Mouse (Mus musculus): ENCODE data around the gene Rab11fip3. TPM values are rescaled to one million over a fixed set of nuclear protein-coding genes. Genes with fewer than 3 reads are reported as not detected.

Rab11fip3 gene
- polyA plus RNA-seq, 1 experiment from 2014 or later: 36.3 TPM

DNA sequence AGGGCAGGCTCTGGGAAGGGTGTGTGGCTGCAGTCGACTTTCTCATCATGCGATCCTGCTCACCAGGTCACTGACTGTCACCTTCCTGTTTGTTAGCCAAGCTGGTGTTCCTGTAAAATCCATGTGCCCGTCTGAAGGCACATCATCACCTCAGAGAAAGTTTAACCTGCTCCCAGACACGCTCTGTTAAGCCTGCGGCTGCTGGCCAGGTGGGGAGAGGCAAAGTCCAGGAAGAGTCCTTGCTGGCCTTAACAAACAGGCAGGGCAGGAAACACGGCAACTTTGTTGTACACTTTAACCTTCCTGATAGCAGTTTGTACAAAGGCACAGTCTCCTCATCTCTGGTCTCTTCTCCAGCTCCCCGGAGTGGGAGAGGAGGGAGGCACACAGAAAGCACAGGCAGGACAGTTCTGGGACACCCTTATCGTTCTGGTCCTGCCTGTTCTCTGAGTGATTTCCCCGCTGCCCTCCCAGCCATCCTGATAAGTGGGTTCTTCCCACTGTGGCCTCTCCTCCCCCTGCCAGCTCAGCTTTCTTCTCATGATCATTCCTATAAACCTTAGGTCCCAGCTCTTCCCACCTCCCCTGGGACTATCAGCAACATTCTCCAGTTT lies 47.5 kb downstream of the Rab11fip3 start:
- Histone ChIP-seq H3K36me3 (peaks cover 9% of the 10 kb centered on the region; the same call in 1 of the 2 replicates), H3K9me3 (no peaks in the 10 kb centered on the region), H3K27ac (replicated peaks) (no peak overlapping the region), H3K4me1 (no peaks in the 10 kb centered on the region), H3K27me3 (no peaks in the 10 kb centered on the region), H3K4me3 (no peak overlapping the region), H3K9ac (replicated peaks) (no peak overlapping the region), H3K4me2 (replicated peaks) (no peak overlapping the region)
- 92% methylated on average over 9 of the region's 9 CpGs for WGBS
- no peak for ATAC-seq (replicated peaks)

GRCm38 (mm10) chr17:26020848-26021347 lies 48.5 kb downstream of the Rab11fip3 start:
- 91% methylated on average over 7 of the region's 7 CpGs for WGBS
- peaks cover 10% of the 10 kb centered on the region; the same call in 1 of the 2 replicates for H3K36me3 ChIP-seq

DNA sequence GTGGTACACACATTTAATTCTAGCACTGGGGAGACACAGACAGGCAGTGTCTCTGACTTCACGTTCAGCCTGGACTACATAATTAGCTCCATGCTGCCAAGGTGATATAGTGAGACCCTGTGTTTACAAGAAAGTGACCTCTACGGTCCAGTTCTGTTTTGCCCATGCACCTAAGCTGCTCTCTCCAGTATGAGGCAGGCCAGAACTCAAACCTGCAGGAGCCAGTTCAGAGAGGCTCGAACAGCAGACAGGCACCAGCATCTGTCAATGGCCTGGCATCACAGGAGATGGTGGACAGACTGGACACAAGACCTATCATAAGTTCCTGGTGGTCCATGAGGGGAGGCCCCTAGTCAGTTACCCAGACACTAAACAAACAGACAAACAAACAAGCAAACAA lies 51.0 kb downstream of the Rab11fip3 start:
- no peaks in the 10 kb centered on the region for H3K27me3 ChIP-seq
- WGBS: 78% methylated on average over 3 of the region's 3 CpGs
- H3K27ac ChIP-seq (replicated peaks): no peak overlapping the region
- no peaks in the 10 kb centered on the region for H3K4me1 ChIP-seq
- no peaks in the 10 kb centered on the region for H3K9me3 ChIP-seq
- no peak overlapping the region for H3K4me2 ChIP-seq (replicated peaks)
- no peak overlapping the region for H3K9ac ChIP-seq (replicated peaks)
- H3K36me3 ChIP-seq: peaks cover 21% of the 10 kb centered on the region
- ATAC-seq (replicated peaks): no peak
- H3K4me3 ChIP-seq: no peak overlapping the region

More at GRCm38 (mm10) chr17:26020848-26021347, 48.5 kb downstream of the Rab11fip3 start:
- no peak for ATAC-seq (replicated peaks)
- no peaks in the 10 kb centered on the region for H3K4me1 ChIP-seq
- no peaks in the 10 kb centered on the region for H3K9me3 ChIP-seq
- no peak overlapping the region for H3K4me3 ChIP-seq
- H3K9ac ChIP-seq (replicated peaks): no peak overlapping the region
- no peak overlapping the region for H3K4me2 ChIP-seq (replicated peaks)
- H3K27me3 ChIP-seq: no peaks in the 10 kb centered on the region
- no peak overlapping the region for H3K27ac ChIP-seq (replicated peaks)

GRCm38 (mm10) chr17:26017949-26018348 lies 51.4 kb downstream of the Rab11fip3 start:
- no peak for ATAC-seq (replicated peaks)
- 93% methylated on average over 5 of the region's 5 CpGs for WGBS
- H3K9ac ChIP-seq (replicated peaks): no peak overlapping the region
- H3K4me1 ChIP-seq: no peaks in the 10 kb centered on the region
- H3K36me3 ChIP-seq: peaks cover 23% of the 10 kb centered on the region
- no peaks in the 10 kb centered on the region for H3K9me3 ChIP-seq
- no peaks in the 10 kb centered on the region for H3K27me3 ChIP-seq
- no peak overlapping the region for H3K4me3 ChIP-seq
- H3K27ac ChIP-seq (replicated peaks): no peak overlapping the region
- H3K4me2 ChIP-seq (replicated peaks): no peak overlapping the region

DNA sequence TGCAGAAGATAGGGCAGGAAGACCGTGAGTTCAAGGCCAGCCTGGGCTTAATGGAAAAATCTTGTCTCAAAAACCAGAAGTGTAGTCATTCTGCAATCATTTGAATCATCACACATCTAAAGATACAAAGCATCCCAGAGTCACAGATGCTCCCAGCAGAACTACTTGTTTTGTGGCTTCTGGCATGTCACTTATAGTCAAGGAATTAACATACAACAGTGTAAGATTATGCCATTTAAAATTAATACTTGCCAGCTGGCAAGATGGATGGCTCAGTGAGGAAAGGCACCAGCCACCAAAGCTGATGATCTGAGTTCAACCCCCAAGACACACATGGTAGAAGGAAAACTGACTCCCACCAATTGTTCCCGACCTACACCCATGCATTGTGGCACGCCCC lies 52.3 kb downstream of the Rab11fip3 start:
- Histone ChIP-seq H3K4me2 (replicated peaks) (no peak overlapping the region), H3K4me3 (no peak overlapping the region), H3K36me3 (peaks cover 27% of the 10 kb centered on the region), H3K27me3 (no peaks in the 10 kb centered on the region), H3K9me3 (no peaks in the 10 kb centered on the region), H3K4me1 (0 out of 2 replicates have a peak, but pooled peaks cover under 1% of the 10 kb centered on the region), H3K27ac (replicated peaks) (no peak overlapping the region), H3K9ac (replicated peaks) (no peak overlapping the region)
- 94% methylated on average over 3 of the region's 3 CpGs for WGBS
- no peak for ATAC-seq (replicated peaks)

DNA sequence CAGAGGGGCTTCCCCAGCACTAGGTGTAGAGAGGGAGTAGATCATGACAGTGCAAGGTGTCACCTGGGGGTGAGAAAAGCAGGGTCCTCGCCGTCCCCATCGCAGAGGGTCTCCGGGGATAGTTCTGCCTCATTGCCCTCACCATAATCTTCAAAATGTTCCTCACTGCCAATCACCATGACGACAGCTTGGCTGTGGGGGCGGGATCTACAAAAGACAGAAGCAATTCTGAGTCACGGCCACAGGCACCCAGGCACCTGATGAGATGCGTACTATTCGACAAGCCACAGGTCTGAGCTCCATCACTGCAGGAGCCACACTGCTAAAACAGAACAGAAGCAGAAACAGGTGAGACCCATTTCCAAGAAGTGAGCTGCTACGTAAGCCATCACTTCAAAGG lies 55.6 kb downstream of the Rab11fip3 start:
- Histone ChIP-seq H3K27me3 (no peaks in the 10 kb centered on the region), H3K9me3 (no peaks in the 10 kb centered on the region), H3K9ac (replicated peaks) (no peak overlapping the region), H3K27ac (replicated peaks) (no peak overlapping the region), H3K36me3 (peaks cover 41% of the 10 kb centered on the region), H3K4me3 (no peak overlapping the region), H3K4me2 (replicated peaks) (no peak overlapping the region), H3K4me1 (0 out of 2 replicates have a peak, but pooled peaks cover 3% of the 10 kb centered on the region)
- 79% methylated on average over 10 of the region's 10 CpGs for WGBS
- ATAC-seq (replicated peaks): no peak

DNA sequence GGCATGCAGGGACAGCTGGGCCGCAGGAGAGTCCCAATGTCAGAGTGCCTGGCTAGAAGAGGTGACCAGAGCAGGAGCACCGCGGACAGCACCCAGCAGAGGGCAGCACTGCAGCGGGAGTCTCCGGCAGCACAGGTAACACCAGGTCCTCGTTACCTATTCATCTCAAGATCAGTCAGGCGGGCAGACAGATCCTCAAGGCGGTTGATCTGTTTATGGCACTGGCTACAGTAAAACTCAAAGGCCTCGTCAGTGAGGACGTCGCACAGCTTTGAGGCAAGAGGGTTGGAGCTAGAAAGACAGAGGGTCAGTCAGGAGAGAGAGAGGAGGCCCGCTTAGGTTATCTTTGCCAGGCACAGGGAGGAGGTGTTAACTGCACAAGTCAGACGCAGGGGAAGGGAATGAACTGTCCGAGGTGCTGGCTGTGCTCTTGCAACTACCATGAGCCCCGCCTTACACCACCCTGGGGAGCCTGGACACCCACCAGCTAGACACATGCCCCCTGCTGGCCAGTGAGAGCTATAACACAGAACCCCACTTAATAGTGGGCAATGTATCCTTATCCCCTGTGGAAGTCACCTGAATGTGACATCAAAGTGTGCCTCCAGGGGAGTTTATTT lies 57.4 kb downstream of the Rab11fip3 start:
- Histone ChIP-seq H3K4me1 (0 out of 2 replicates have a peak, but pooled peaks cover 3% of the 10 kb centered on the region), H3K36me3 (peaks cover 56% of the 10 kb centered on the region), H3K9ac (replicated peaks) (no peak overlapping the region), H3K4me2 (replicated peaks) (peak overlapping the region; percentile 15; the same call in 1 of the 2 replicates), H3K27ac (replicated peaks) (no peak overlapping the region), H3K4me3 (no peak overlapping the region), H3K27me3 (no peaks in the 10 kb centered on the region), H3K9me3 (no peaks in the 10 kb centered on the region)
- 10% methylated on average over 15 of the region's 15 CpGs for WGBS
- peak; percentile 36; the same call in 1 of the 2 replicates for ATAC-seq (replicated peaks)

- 0 out of 2 replicates have a peak, but pooled peaks cover 3% of the 10 kb centered on the region for H3K4me1 ChIP-seq
- peak overlapping the region; percentile 24; the same call in 1 of the 2 replicates for H3K27ac ChIP-seq (replicated peaks)
- H3K9ac ChIP-seq (replicated peaks): no peak overlapping the region
- H3K9me3 ChIP-seq: no peaks in the 10 kb centered on the region
- H3K4me3 ChIP-seq: no peak overlapping the region
- WGBS: 30% methylated on average over 4 of the region's 4 CpGs
- peak; percentile 88 for ATAC-seq (replicated peaks)
- H3K36me3 ChIP-seq: peaks cover 56% of the 10 kb centered on the region
- H3K27me3 ChIP-seq: no peaks in the 10 kb centered on the region
- no peak overlapping the region for H3K4me2 ChIP-seq (replicated peaks)
Observed at GRCm38 (mm10) chr17:26009540-26009939, 59.8 kb downstream of the Rab11fip3 start.

GRCm38 (mm10) chr17:26008787-26009186 lies 60.6 kb downstream of the Rab11fip3 start:
- Histone ChIP-seq H3K4me1 (0 out of 2 replicates have a peak, but pooled peaks cover 3% of the 10 kb centered on the region), H3K4me2 (replicated peaks) (no peak overlapping the region), H3K9me3 (no peaks in the 10 kb centered on the region), H3K9ac (replicated peaks) (no peak overlapping the region), H3K36me3 (peaks cover 57% of the 10 kb centered on the region), H3K4me3 (no peak overlapping the region), H3K27ac (replicated peaks) (0 out of 2 replicates have a peak overlapping the region, but pooled peaks have one; percentile 24), H3K27me3 (no peaks in the 10 kb centered on the region)
- 87% methylated on average over 7 of the region's 7 CpGs for WGBS
- no peak for ATAC-seq (replicated peaks)

DNA sequence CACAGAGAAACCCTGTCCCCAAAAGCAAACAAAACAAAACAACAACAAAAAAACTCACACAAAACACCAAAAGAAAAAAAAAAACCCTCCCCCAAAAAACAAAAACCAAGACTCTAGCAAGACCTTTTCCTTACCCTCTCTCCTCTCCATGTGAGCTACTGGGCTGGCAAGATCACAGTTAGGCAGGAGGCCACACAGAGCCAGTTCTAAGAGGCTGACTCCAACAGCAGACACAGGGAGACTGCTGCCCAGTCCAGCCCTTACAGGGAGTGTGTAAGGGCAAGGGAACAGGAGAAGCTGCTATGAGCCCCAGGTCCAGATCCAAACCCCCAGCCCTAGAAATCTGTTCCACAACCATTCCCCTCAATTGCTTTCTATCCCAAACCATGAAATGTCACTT lies 61.0 kb downstream of the Rab11fip3 start:
- Histone ChIP-seq H3K4me1 (0 out of 2 replicates have a peak, but pooled peaks cover 3% of the 10 kb centered on the region), H3K27ac (replicated peaks) (no peak overlapping the region), H3K9me3 (no peaks in the 10 kb centered on the region), H3K4me3 (no peak overlapping the region), H3K27me3 (no peaks in the 10 kb centered on the region), H3K4me2 (replicated peaks) (no peak overlapping the region), H3K9ac (replicated peaks) (no peak overlapping the region), H3K36me3 (peaks cover 57% of the 10 kb centered on the region)
- ATAC-seq (replicated peaks): no peak

- no peak overlapping the region for H3K4me3 ChIP-seq
- 84% methylated on average over 2 of the region's 2 CpGs for WGBS
- no peak overlapping the region for H3K27ac ChIP-seq (replicated peaks)
- no peaks in the 10 kb centered on the region for H3K27me3 ChIP-seq
- no peak overlapping the region for H3K9ac ChIP-seq (replicated peaks)
- no peaks in the 10 kb centered on the region for H3K9me3 ChIP-seq
- no peak overlapping the region for H3K4me2 ChIP-seq (replicated peaks)
- ATAC-seq (replicated peaks): no peak
- H3K36me3 ChIP-seq: peaks cover 57% of the 10 kb centered on the region
- 0 out of 2 replicates have a peak, but pooled peaks cover 3% of the 10 kb centered on the region for H3K4me1 ChIP-seq
Observed at GRCm38 (mm10) chr17:26007646-26008045, 61.7 kb downstream of the Rab11fip3 start.

GRCm38 (mm10) chr17:26005731-26006450 lies 63.5 kb downstream of the Rab11fip3 start:
- no peaks in the 10 kb centered on the region for H3K9me3 ChIP-seq
- H3K4me3 ChIP-seq: no peak overlapping the region
- H3K36me3 ChIP-seq: peaks cover 51% of the 10 kb centered on the region
- H3K4me1 ChIP-seq: no peaks in the 10 kb centered on the region
- no peak overlapping the region for H3K27ac ChIP-seq (replicated peaks)
- no peak for ATAC-seq (replicated peaks)
- no peak overlapping the region for H3K4me2 ChIP-seq (replicated peaks)
- no peaks in the 10 kb centered on the region for H3K27me3 ChIP-seq
- H3K9ac ChIP-seq (replicated peaks): no peak overlapping the region
- WGBS: 86% methylated on average over 10 of the region's 10 CpGs
